In genomic region chrX:140082535-140082934, GRCm38 (mm10) we compare ENCODE assay signal across 46 mouse cellular contexts. TPM values are rescaled to one million over a fixed set of nuclear protein-coding genes. Genes with fewer than 3 reads are reported as not detected.
"Had no signal": no experiment of that assay in that cellular context is flagged by ENCODE, and none has a peak within 500 bp of the region (broad histone marks: within the 10 kb centered on the region; RNA-seq: fewer than 3 reads in every experiment).

No protein-coding gene starts in this region.

- H3K36me3 ChIP-seq: limb, embryonic 10.5 days; limb, embryonic 12.5 days; limb, embryonic 13.5 days; limb, embryonic 15.5 days; liver, embryonic 12.5 days; liver, embryonic 13.5 days; liver, embryonic 15.5 days; lung, embryonic 15.5 days; midbrain, embryonic 10.5 days; midbrain, embryonic 12.5 days; midbrain, embryonic 13.5 days; midbrain, embryonic 15.5 days; neural tube, embryonic 12.5 days had no signal

- H3K4me3 ChIP-seq: limb, embryonic 10.5 days; limb, embryonic 12.5 days; limb, embryonic 13.5 days; limb, embryonic 15.5 days; liver, embryonic 12.5 days; liver, embryonic 13.5 days; liver, embryonic 15.5 days; lung, embryonic 15.5 days; megakaryocyte, embryonic 14.5 days; midbrain, embryonic 10.5 days; midbrain, embryonic 12.5 days; midbrain, embryonic 13.5 days; midbrain, embryonic 15.5 days; myocyte; neural tube, embryonic 12.5 days had no signal

- H3K9me3 ChIP-seq: limb, embryonic 10.5 days; limb, embryonic 12.5 days; limb, embryonic 13.5 days; limb, embryonic 15.5 days; liver, embryonic 12.5 days; liver, embryonic 13.5 days; liver, embryonic 15.5 days; lung, embryonic 15.5 days; midbrain, embryonic 10.5 days; midbrain, embryonic 12.5 days; midbrain, embryonic 13.5 days; midbrain, embryonic 15.5 days; neural tube, embryonic 12.5 days had no signal

- DNase-seq: left cerebral cortex, postnatal 4 days; liver; liver, embryonic 13.5 days; liver, postnatal 0 days; lung, adult 18-20 months; lung, adult 2 months; lung, embryonic 14.5 days; lung, postnatal 10 days; lung, postnatal 14 days; lung, postnatal 36 days; lung, postnatal 4 days; midbrain, embryonic 14.5 days had no signal

- H3K4me1 ChIP-seq: limb, embryonic 10.5 days; limb, embryonic 12.5 days; limb, embryonic 13.5 days; limb, embryonic 15.5 days; liver, embryonic 12.5 days; liver, embryonic 13.5 days; liver, embryonic 15.5 days; lung, embryonic 15.5 days; megakaryocyte, embryonic 14.5 days; midbrain, embryonic 10.5 days; midbrain, embryonic 12.5 days; midbrain, embryonic 13.5 days; midbrain, embryonic 15.5 days; neural tube, embryonic 12.5 days had no signal

- H3K27me3 ChIP-seq: limb, embryonic 15.5 days; liver, embryonic 12.5 days; liver, embryonic 13.5 days; liver, embryonic 15.5 days; lung, embryonic 15.5 days; megakaryocyte, embryonic 14.5 days; neural tube, embryonic 12.5 days had no signal

- H3K27ac ChIP-seq: limb, embryonic 10.5 days; limb, embryonic 12.5 days; limb, embryonic 13.5 days; limb, embryonic 15.5 days; liver, embryonic 12.5 days; liver, embryonic 13.5 days; liver, embryonic 14.5 days; liver, embryonic 15.5 days; lung, embryonic 15.5 days; macrophage; midbrain, embryonic 10.5 days; midbrain, embryonic 12.5 days; midbrain, embryonic 13.5 days; midbrain, embryonic 15.5 days; neural tube, embryonic 12.5 days had no signal

- ATAC-seq: liver, embryonic 12.5 days; liver, postnatal 0 days; lung, postnatal 0 days; midbrain, embryonic 13.5 days; midbrain, embryonic 15.5 days; midbrain, embryonic 16.5 days had no signal

- H3K9ac ChIP-seq: limb, embryonic 12.5 days; limb, embryonic 13.5 days; limb, embryonic 15.5 days; liver, embryonic 12.5 days; liver, embryonic 13.5 days; liver, embryonic 14.5 days; liver, embryonic 15.5 days; liver, postnatal 0 days; lung, embryonic 14.5 days; lung, embryonic 15.5 days; midbrain, embryonic 12.5 days; midbrain, embryonic 13.5 days; midbrain, embryonic 15.5 days; neural tube, embryonic 12.5 days had no signal

- H3K4me2 ChIP-seq: limb, embryonic 12.5 days; limb, embryonic 13.5 days; limb, embryonic 15.5 days; liver, embryonic 11.5 days; liver, embryonic 12.5 days; liver, embryonic 13.5 days; liver, embryonic 15.5 days; lung, embryonic 14.5 days; lung, embryonic 15.5 days; midbrain, embryonic 11.5 days; midbrain, embryonic 12.5 days; midbrain, embryonic 13.5 days; midbrain, embryonic 15.5 days; neural tube, embryonic 12.5 days had no signal

RNA-seq across cellular contexts. Expression of gene Pih1h3b, which starts 19.9 kb away (rescaled TPM):
- total RNA-seq: left cerebral cortex, postnatal 10 days; left cerebral cortex, postnatal 14 days; left cerebral cortex, postnatal 25 days; left cerebral cortex, postnatal 36 days; left cerebral cortex, postnatal 4 days; liver, adult 2 months; megakaryocyte progenitor cell, adult 5-6 weeks; megakaryocyte, adult 5-6 weeks; megakaryocyte-erythroid progenitor cell, adult 5-6 weeks; monocyte, adult 5-6 weeks had no signal
- polyA plus RNA-seq: limb, embryonic 10.5 days; limb, embryonic 11.5 days; limb, embryonic 12.5 days; limb, embryonic 13.5 days; limb, embryonic 14.5 days; limb, embryonic 15.5 days; liver, adult 2 months; liver, embryonic 11.5 days; liver, embryonic 12.5 days; liver, embryonic 13.5 days; liver, embryonic 14.5 days; liver, embryonic 15.5 days; liver, embryonic 16.5 days; liver, postnatal 0 days; lung, embryonic 14.5 days; macrophage; midbrain, embryonic 10.5 days; midbrain, embryonic 11.5 days; midbrain, embryonic 12.5 days; midbrain, embryonic 13.5 days; midbrain, embryonic 14.5 days; midbrain, embryonic 15.5 days; midbrain, embryonic 16.5 days; midbrain, postnatal 0 days; myocyte; neural tube, embryonic 11.5 days; neural tube, embryonic 12.5 days had no signal

RNA-seq across cellular contexts. Expression of gene Nup62cl, which starts 20.0 kb away (rescaled TPM):
- total RNA-seq: left cerebral cortex, postnatal 25 days; left cerebral cortex, postnatal 36 days; megakaryocyte progenitor cell, adult 5-6 weeks; megakaryocyte, adult 5-6 weeks; megakaryocyte-erythroid progenitor cell, adult 5-6 weeks; monocyte, adult 5-6 weeks had no signal
- polyA plus RNA-seq: macrophage, myocyte had no signal
